Mouse (Mus musculus): ENCODE data around the gene Copb1.

DNA sequence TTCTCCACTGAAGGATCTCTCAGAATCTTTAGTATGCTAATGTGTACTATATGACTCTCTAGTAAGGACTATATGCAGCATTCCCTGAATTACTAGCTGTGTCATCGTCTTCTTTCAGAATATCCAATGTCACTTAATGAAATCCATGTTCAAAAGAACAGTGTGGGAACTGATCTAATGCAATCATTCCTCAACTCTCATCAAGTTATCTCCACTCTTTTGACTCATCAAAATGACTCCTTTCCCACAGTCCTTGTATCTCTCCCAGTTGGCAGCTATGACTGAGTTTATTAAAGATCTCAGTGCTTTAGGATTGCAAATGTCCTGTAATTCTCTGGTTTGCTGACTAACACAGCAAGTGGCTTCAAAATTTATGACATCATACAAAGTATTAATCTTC, 40.1 kb downstream of the Copb1 start:
- no peak for TF ChIP-seq POLR2A (IDR thresholded peaks at IDR 0.05; ENCODE audit: control insufficient read depth, extremely low read depth, insufficient read depth, low read length, poor library complexity)
- TF ChIP-seq CTCF (IDR thresholded peaks at IDR 0.05; ENCODE audit: borderline replicate concordance, control insufficient read depth, extremely low read depth, insufficient read depth, low read length, poor library complexity) = no peak

All from thymus, adult 2 months (tissue).